Mouse (Mus musculus) brain, embryonic 14.5 days (tissue): Measurements from ENCODE around the gene Adam12.
A peak's percentile ranks its signal among the peaks of the same experiment; 100 is the strongest.

ENCODE experiments used
- CTCF ChIP-seq: fragments of 200-500 bp; IDR thresholded peaks from 2 replicates; pipeline ENCODE4 v1.5.1; 2012; ENCODE audit warnings: inconsistent platforms, mild to moderate bottlenecking, moderate library complexity, borderline replicate concordance; ENCODE audit not compliant: insufficient read depth, insufficient read length; ENCODE audit errors: extremely low read depth
- POLR2A ChIP-seq: fragments of 200-500 bp; IDR thresholded peaks from 2 replicates; pipeline ENCODE4 v1.6.1; 2012; ENCODE audit warnings: mild to moderate bottlenecking, inconsistent platforms, borderline replicate concordance; ENCODE audit not compliant: poor library complexity, insufficient read depth, insufficient read length, severe bottlenecking; ENCODE audit errors: extremely low read depth

GRCm38 (mm10) chr7:133856278-133856677, 375.7 kb downstream of the Adam12 start:
- peak; percentile 92 for TF ChIP-seq CTCF
- no peak for TF ChIP-seq POLR2A
